Mouse (Mus musculus): ENCODE measurements around the gene Asb10. TPM values are rescaled to one million over a fixed set of nuclear protein-coding genes. Genes with fewer than 3 reads are reported as not detected.

Asb10 gene
- polyA plus RNA-seq, 1 experiment, result not detected

- no peak overlapping the region for H3K4me3 ChIP-seq (replicated peaks; ENCODE audit: control insufficient read depth, low read depth, low read length)
- 88% methylated on average over 15 of the region's 15 CpGs for WGBS
- TF ChIP-seq CTCF (IDR thresholded peaks at IDR 0.05; ENCODE audit: control insufficient read depth, insufficient read depth, low read length) (no peak), POLR2A (IDR thresholded peaks at IDR 0.05; ENCODE audit: borderline replicate concordance, control insufficient read depth, low read depth, low read length) (no peak)
- H3K27ac ChIP-seq (ENCODE audit: control insufficient read depth, insufficient read depth, low read depth, low read length, poor library complexity), result no peak overlapping the region
- H3K4me1 ChIP-seq (ENCODE audit: control insufficient read depth, insufficient read depth, low read length), result no peaks in the 10 kb centered on the region
Measured at GRCm38 (mm10) chr5:24495019-24495418, 45.8 kb downstream of the Asb10 start.

GRCm38 (mm10) chr5:24492546-24493285 lies 48.1 kb downstream of the Asb10 start:
- no peak overlapping the region for H3K4me3 ChIP-seq (replicated peaks; ENCODE audit: control insufficient read depth, low read depth, low read length)
- H3K4me1 ChIP-seq (ENCODE audit: control insufficient read depth, insufficient read depth, low read length), result no peaks in the 10 kb centered on the region
- WGBS, result 86% methylated on average over 16 of the region's 16 CpGs
- no peak overlapping the region for H3K27ac ChIP-seq (ENCODE audit: control insufficient read depth, insufficient read depth, low read depth, low read length, poor library complexity)
- no peak for TF ChIP-seq CTCF (IDR thresholded peaks at IDR 0.05; ENCODE audit: control insufficient read depth, insufficient read depth, low read length)
- no peak for TF ChIP-seq POLR2A (IDR thresholded peaks at IDR 0.05; ENCODE audit: borderline replicate concordance, control insufficient read depth, low read depth, low read length)

DNA sequence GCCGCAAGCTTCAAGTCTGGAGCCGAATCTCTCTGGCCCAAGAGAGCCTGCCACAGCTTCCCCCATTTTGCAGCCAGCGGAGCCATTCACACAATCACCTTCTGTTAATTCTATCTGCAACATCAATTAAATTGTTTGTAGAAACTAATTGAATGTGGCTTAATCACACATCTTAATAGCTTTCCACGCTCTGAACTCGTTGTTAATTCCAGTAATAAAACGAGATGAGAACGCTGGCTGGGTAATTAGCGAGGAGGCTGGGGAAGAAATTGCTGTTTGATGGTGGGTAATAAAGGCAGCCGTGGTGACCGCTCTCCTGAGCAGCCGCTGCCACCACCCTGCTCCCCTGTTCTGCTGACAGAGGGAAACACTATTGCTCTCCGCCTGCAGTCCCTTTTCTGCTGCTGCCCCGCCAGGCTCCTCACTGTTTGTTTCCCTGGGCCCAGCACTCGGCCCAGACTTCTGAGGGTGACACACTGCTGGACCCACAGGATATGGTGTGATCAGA lies 50.3 kb downstream of the Asb10 start:
- TF ChIP-seq POLR2A (IDR thresholded peaks at IDR 0.05; ENCODE audit: borderline replicate concordance, control insufficient read depth, low read depth, low read length) (no peak), CTCF (IDR thresholded peaks at IDR 0.05; ENCODE audit: control insufficient read depth, insufficient read depth, low read length) (no peak)
- WGBS, result 88% methylated on average over 14 of the region's 14 CpGs
- Histone ChIP-seq H3K27ac (ENCODE audit: control insufficient read depth, insufficient read depth, low read depth, low read length, poor library complexity) (no peak overlapping the region), H3K4me3 (replicated peaks; ENCODE audit: control insufficient read depth, low read depth, low read length) (no peak overlapping the region), H3K4me1 (ENCODE audit: control insufficient read depth, insufficient read depth, low read length) (no peaks in the 10 kb centered on the region)

DNA sequence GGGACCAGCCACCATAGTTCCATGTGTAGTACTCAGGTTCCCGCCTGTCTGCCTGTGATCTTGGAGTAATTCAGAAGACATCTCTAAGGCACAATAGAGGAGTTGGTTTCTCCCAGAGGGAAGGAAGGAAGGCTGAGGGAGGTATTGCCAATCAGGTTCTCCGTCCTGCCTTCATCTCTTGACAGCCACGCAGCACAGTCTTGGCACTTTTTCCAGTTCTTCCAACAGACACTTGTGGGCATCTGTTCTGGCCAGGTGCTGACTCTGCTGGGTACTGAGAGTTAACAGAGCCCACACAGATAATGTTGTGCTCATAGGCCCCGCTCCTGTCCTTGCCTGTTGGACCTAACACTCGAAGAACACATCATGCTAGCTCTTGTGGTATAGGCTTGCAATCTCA lies 54.0 kb downstream of the Asb10 start:
- no peak for TF ChIP-seq POLR2A (IDR thresholded peaks at IDR 0.05; ENCODE audit: borderline replicate concordance, control insufficient read depth, low read depth, low read length)
- no peak for TF ChIP-seq CTCF (IDR thresholded peaks at IDR 0.05; ENCODE audit: control insufficient read depth, insufficient read depth, low read length)
- Histone ChIP-seq H3K4me1 (ENCODE audit: control insufficient read depth, insufficient read depth, low read length) (no peaks in the 10 kb centered on the region), H3K4me3 (replicated peaks; ENCODE audit: control insufficient read depth, low read depth, low read length) (no peak overlapping the region), H3K27ac (ENCODE audit: control insufficient read depth, insufficient read depth, low read depth, low read length, poor library complexity) (no peak overlapping the region)
- 86% methylated on average over 5 of the region's 5 CpGs for WGBS

DNA sequence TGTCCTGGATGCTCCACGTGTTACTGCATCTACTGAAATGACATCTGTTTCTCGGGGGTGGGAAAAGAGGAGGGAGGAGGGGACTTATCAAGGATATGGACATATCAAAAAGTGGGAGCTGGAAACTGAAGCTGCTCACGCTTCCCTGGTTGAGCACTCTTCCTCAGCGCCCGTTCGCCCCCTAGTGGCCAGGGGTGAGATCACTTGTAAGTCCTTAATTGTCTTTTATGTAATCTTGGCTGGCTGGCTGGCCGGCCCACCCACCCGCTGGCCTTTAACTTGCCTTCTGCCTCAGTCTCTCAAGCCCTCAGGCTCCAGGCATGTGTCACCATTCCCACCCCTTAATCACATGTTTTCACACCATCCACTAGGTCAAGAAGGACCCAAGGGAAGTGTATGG lies 54.7 kb downstream of the Asb10 start:
- Histone ChIP-seq H3K4me3 (replicated peaks; ENCODE audit: control insufficient read depth, low read depth, low read length) (no peak overlapping the region), H3K4me1 (ENCODE audit: control insufficient read depth, insufficient read depth, low read length) (no peaks in the 10 kb centered on the region), H3K27ac (ENCODE audit: control insufficient read depth, insufficient read depth, low read depth, low read length, poor library complexity) (no peak overlapping the region)
- WGBS, result 8% methylated on average over 8 of the region's 8 CpGs
- peak; percentile 89 for TF ChIP-seq CTCF (IDR thresholded peaks at IDR 0.05; ENCODE audit: control insufficient read depth, insufficient read depth, low read length)
- no peak for TF ChIP-seq POLR2A (IDR thresholded peaks at IDR 0.05; ENCODE audit: borderline replicate concordance, control insufficient read depth, low read depth, low read length)

- TF ChIP-seq POLR2A (IDR thresholded peaks at IDR 0.05; ENCODE audit: borderline replicate concordance, control insufficient read depth, low read depth, low read length) (no peak), CTCF (IDR thresholded peaks at IDR 0.05; ENCODE audit: control insufficient read depth, insufficient read depth, low read length) (no peak)
- no peaks in the 10 kb centered on the region for H3K4me1 ChIP-seq (ENCODE audit: control insufficient read depth, insufficient read depth, low read length)
- 92% methylated on average over 22 of the region's 22 CpGs for WGBS
- H3K27ac ChIP-seq (ENCODE audit: control insufficient read depth, insufficient read depth, low read depth, low read length, poor library complexity), result no peak overlapping the region
- no peak overlapping the region for H3K4me3 ChIP-seq (replicated peaks; ENCODE audit: control insufficient read depth, low read depth, low read length)
Measured at GRCm38 (mm10) chr5:24484963-24485362, 55.8 kb downstream of the Asb10 start.

GRCm38 (mm10) chr5:24483326-24483725 lies 57.5 kb downstream of the Asb10 start:
- TF ChIP-seq POLR2A (IDR thresholded peaks at IDR 0.05; ENCODE audit: borderline replicate concordance, control insufficient read depth, low read depth, low read length) (no peak), CTCF (IDR thresholded peaks at IDR 0.05; ENCODE audit: control insufficient read depth, insufficient read depth, low read length) (peak; percentile 76)
- Histone ChIP-seq H3K27ac (ENCODE audit: control insufficient read depth, insufficient read depth, low read depth, low read length, poor library complexity) (no peak overlapping the region), H3K4me1 (ENCODE audit: control insufficient read depth, insufficient read depth, low read length) (no peaks in the 10 kb centered on the region), H3K4me3 (replicated peaks; ENCODE audit: control insufficient read depth, low read depth, low read length) (no peak overlapping the region)
- 47% methylated on average over 11 of the region's 11 CpGs for WGBS

Other genes starting within 250 kb of the Asb10 start
- not detected in 2 replicates for gene Kcnh2, start 189.4 kb downstream of the Asb10 start, polyA plus RNA-seq (2011; ENCODE audit: insufficient read depth, insufficient read length, low replicate concordance, missing spikeins)
- 0.47 TPM in 1 of 2 replicates, not detected in the other for gene Nos3, start 176.2 kb downstream of the Asb10 start, polyA plus RNA-seq (2011; ENCODE audit: insufficient read depth, insufficient read length, low replicate concordance, missing spikeins)
- gene Atg9b, start 148.8 kb downstream of the Asb10 start, polyA plus RNA-seq (2011; ENCODE audit: insufficient read depth, insufficient read length, low replicate concordance, missing spikeins), result 0.70 and 1.1 TPM in 2 replicates
- gene Abcb8, start 147.3 kb downstream of the Asb10 start, polyA plus RNA-seq (2011; ENCODE audit: insufficient read depth, insufficient read length, low replicate concordance, missing spikeins), result 10.2 and 11.2 TPM in 2 replicates
- not detected in 2 replicates for gene Asic3, start 127.6 kb downstream of the Asb10 start, polyA plus RNA-seq (2011; ENCODE audit: insufficient read depth, insufficient read length, low replicate concordance, missing spikeins)
- gene Cdk5, start 117.4 kb downstream of the Asb10 start, polyA plus RNA-seq (2011; ENCODE audit: insufficient read depth, insufficient read length, low replicate concordance, missing spikeins), result 28.2 and 54.7 TPM in 2 replicates
- gene Slc4a2, start 117.1 kb downstream of the Asb10 start, polyA plus RNA-seq (2011; ENCODE audit: insufficient read depth, insufficient read length, low replicate concordance, missing spikeins), result 13.6 and 42.9 TPM in 2 replicates
- 54.3 and 81.0 TPM in 2 replicates for gene Fastk, start 95.7 kb downstream of the Asb10 start, polyA plus RNA-seq (2011; ENCODE audit: insufficient read depth, insufficient read length, low replicate concordance, missing spikeins)
- 14.4 and 22.1 TPM in 2 replicates for gene Tmub1, start 93.1 kb downstream of the Asb10 start, polyA plus RNA-seq (2011; ENCODE audit: insufficient read depth, insufficient read length, low replicate concordance, missing spikeins)
- gene Agap3, start 88.8 kb downstream of the Asb10 start, polyA plus RNA-seq (2011; ENCODE audit: insufficient read depth, insufficient read length, low replicate concordance, missing spikeins), result 22.3 and 28.2 TPM in 2 replicates
- not detected in 2 replicates for gene Gbx1, start 13.8 kb downstream of the Asb10 start, polyA plus RNA-seq (2011; ENCODE audit: insufficient read depth, insufficient read length, low replicate concordance, missing spikeins)
- gene 4931409K22Rik, start 15.8 kb upstream of the Asb10 start, polyA plus RNA-seq (2011; ENCODE audit: insufficient read depth, insufficient read length, low replicate concordance, missing spikeins), result 4.7 TPM in 1 of 2 replicates, not detected in the other
- gene Abcf2, start 36.5 kb upstream of the Asb10 start, polyA plus RNA-seq (2011; ENCODE audit: insufficient read depth, insufficient read length, low replicate concordance, missing spikeins), result 22.9 and 29.1 TPM in 2 replicates
- gene Chpf2, start 45.8 kb upstream of the Asb10 start, polyA plus RNA-seq (2011; ENCODE audit: insufficient read depth, insufficient read length, low replicate concordance, missing spikeins), result 8.6 and 20.6 TPM in 2 replicates
- gene Smarcd3, start 83.4 kb upstream of the Asb10 start, polyA plus RNA-seq (2011; ENCODE audit: insufficient read depth, insufficient read length, low replicate concordance, missing spikeins), result 3.4 and 6.1 TPM in 2 replicates
- 17.7 and 35.7 TPM in 2 replicates for gene Nub1, start 144.6 kb upstream of the Asb10 start, polyA plus RNA-seq (2011; ENCODE audit: insufficient read depth, insufficient read length, low replicate concordance, missing spikeins)
- gene Wdr86, start 189.7 kb upstream of the Asb10 start, polyA plus RNA-seq (2011; ENCODE audit: insufficient read depth, insufficient read length, low replicate concordance, missing spikeins), result 3.8 and 9.1 TPM in 2 replicates
- gene Crygn, start 217.0 kb upstream of the Asb10 start, polyA plus RNA-seq (2011; ENCODE audit: insufficient read depth, insufficient read length, low replicate concordance, missing spikeins), result 2.2 and 28.5 TPM in 2 replicates